Mouse (Mus musculus) midbrain, embryonic 13.5 days (tissue): ENCODE results near the gene Rccd1. TPM values are rescaled to one million over a fixed set of nuclear protein-coding genes. Genes with fewer than 3 reads are reported as not detected.
A peak's percentile ranks its signal among the peaks of the same experiment; 100 is the strongest.

ENCODE experiments used
- ATAC-seq: fragments of 200-750 bp; cut with Nextera tagmentation; 2 replicates; pipeline ENCODE4 v1.8.0; 2017; ENCODE audit warnings: mild to moderate bottlenecking, moderate TSS enrichment, moderate library complexity
- H3K27ac ChIP-seq: fragments of 300-500 bp; sonication (generic); 2 replicates; pipeline ENCODE4 v1.5.1; 2015; ENCODE audit warnings: inconsistent platforms, mild to moderate bottlenecking, moderate library complexity
- H3K27me3 ChIP-seq: fragments of 300-500 bp; sonication (generic); 2 replicates; pipeline ENCODE4 v1.6.1; 2015; ENCODE audit warnings: mild to moderate bottlenecking, inconsistent platforms
- H3K36me3 ChIP-seq: fragments of 300-500 bp; sonication (generic); 2 replicates; pipeline ENCODE4 v1.6.1; 2015; ENCODE audit warnings: mild to moderate bottlenecking, inconsistent platforms
- H3K4me1 ChIP-seq: fragments of 300-500 bp; sonication (generic); replicated peaks from 2 replicates; pipeline ENCODE4 v1.6.1; 2015; ENCODE audit warnings: inconsistent platforms
- H3K4me2 ChIP-seq: fragments of 300-500 bp; sonication (generic); replicated peaks from 2 replicates; pipeline ENCODE4 v1.6.1; 2015; ENCODE audit warnings: moderate library complexity, mild to moderate bottlenecking, inconsistent platforms
- H3K4me3 ChIP-seq: fragments of 300-500 bp; sonication (generic); replicated peaks from 2 replicates; pipeline ENCODE4 v1.5.1; 2015; ENCODE audit warnings: mild to moderate bottlenecking, inconsistent platforms
- H3K9ac ChIP-seq: fragments of 300-500 bp; sonication (generic); replicated peaks from 2 replicates; pipeline ENCODE4 v1.6.1; 2015; ENCODE audit warnings: mild to moderate bottlenecking, inconsistent platforms
- H3K9me3 ChIP-seq: fragments of 300-500 bp; sonication (generic); 2 replicates; pipeline ENCODE4 v1.6.1; 2016; ENCODE audit warnings: mild to moderate bottlenecking, inconsistent platforms
- WGBS: fragments of 180-500 bp; shearing (Covaris S2); methylation state at CpG from one replicate; pipeline ENCODE4 v1.1.7; 2015; 5-methylcytosine and 5-hydroxymethylcytosine counted together
- polyA plus RNA-seq: library from polyadenylated mRNA; unstranded; fragments of >200 nt; fragmentation: Nextera tagmentation; extraction: Ambion mirVana; gene quantifications from 2 replicates; pipeline ENCODE4 v1.2.1, GENCODE M21; 2015

Rccd1 gene
- polyA plus RNA-seq, 1 experiment from 2014 or later = 13.6 TPM

- WGBS = 2% methylated on average over 23 of the region's 23 CpGs
- H3K4me1 ChIP-seq = peaks cover 31% of the 10 kb centered on the region
- no peaks in the 10 kb centered on the region for H3K27me3 ChIP-seq
- H3K4me3 ChIP-seq = peak overlapping the region; percentile 75
- ATAC-seq = no peak
- peak overlapping the region; percentile 92 for H3K4me2 ChIP-seq
- H3K9me3 ChIP-seq = peaks cover 15% of the 10 kb centered on the region
- peaks cover 54% of the 10 kb centered on the region for H3K36me3 ChIP-seq
- peak overlapping the region; percentile 92 for H3K9ac ChIP-seq
- peak overlapping the region; percentile 72 for H3K27ac ChIP-seq
Measured at GRCm38 (mm10) chr7:80269751-80270255, 54.5 kb downstream of the Rccd1 start.

- peak; percentile 96 for ATAC-seq
- Histone ChIP-seq H3K4me2 (peak within 1 kb of the TSS; percentile 92), H3K4me1 (peaks cover 31% of the 10 kb centered on the region), H3K9me3 (peaks cover 8% of the 10 kb centered on the region), H3K36me3 (peaks cover 54% of the 10 kb centered on the region), H3K27me3 (no peaks in the 10 kb centered on the region), H3K4me3 (peak within 1 kb of the TSS; percentile 75), H3K27ac (peak within 1 kb of the TSS; percentile 72), H3K9ac (peak within 1 kb of the TSS; percentile 92)
- WGBS = 5% methylated on average over 21 of the region's 21 CpGs
Measured at GRCm38 (mm10) chr7:80268897-80269750, 55.1 kb downstream of the Rccd1 start, which contains the start of gene Vps33b. Gene Vps33b (plus strand): TSS chr7:80269649.

- Histone ChIP-seq H3K4me3 (no peak overlapping the region), H3K4me2 (no peak overlapping the region), H3K4me1 (peaks cover 31% of the 10 kb centered on the region), H3K9me3 (no peaks in the 10 kb centered on the region), H3K27me3 (no peaks in the 10 kb centered on the region), H3K27ac (no peak overlapping the region), H3K9ac (no peak overlapping the region), H3K36me3 (peaks cover 46% of the 10 kb centered on the region)
- ATAC-seq = no peak
- 86% methylated on average over 1 of the region's 1 CpGs for WGBS
Measured at GRCm38 (mm10) chr7:80267764-80268163, 56.5 kb downstream of the Rccd1 start.

GRCm38 (mm10) chr7:80264606-80265005, 59.6 kb downstream of the Rccd1 start:
- Histone ChIP-seq H3K9me3 (no peaks in the 10 kb centered on the region), H3K4me3 (no peak overlapping the region), H3K27ac (no peak overlapping the region), H3K36me3 (peaks cover 36% of the 10 kb centered on the region), H3K4me1 (peaks cover 23% of the 10 kb centered on the region), H3K4me2 (no peak overlapping the region), H3K27me3 (peaks cover 5% of the 10 kb centered on the region), H3K9ac (no peak overlapping the region)
- 93% methylated on average over 12 of the region's 12 CpGs for WGBS
- ATAC-seq = no peak

GRCm38 (mm10) chr7:80261372-80261990, 62.8 kb downstream of the Rccd1 start:
- ATAC-seq = peak; percentile 75
- peaks cover 35% of the 10 kb centered on the region for H3K27me3 ChIP-seq
- H3K4me2 ChIP-seq = peak overlapping the region; percentile 78
- peak overlapping the region; percentile 73 for H3K27ac ChIP-seq
- peak overlapping the region; percentile 80 for H3K4me3 ChIP-seq
- H3K9ac ChIP-seq = peak overlapping the region; percentile 86
- under 1% methylated on average over 30 of the region's 32 CpGs for WGBS
- H3K36me3 ChIP-seq = peaks cover 29% of the 10 kb centered on the region
- H3K9me3 ChIP-seq = no peaks in the 10 kb centered on the region
- peaks cover 14% of the 10 kb centered on the region for H3K4me1 ChIP-seq

GRCm38 (mm10) chr7:80260625-80261371, 63.5 kb downstream of the Rccd1 start, which contains the start of gene Ngrn:
Gene Ngrn (plus strand): TSS chr7:80261215.
- ATAC-seq = peak; percentile 95
- 26% methylated on average over 40 of the region's 40 CpGs for WGBS

GRCm38 (mm10) chr7:80257706-80258105, 66.5 kb downstream of the Rccd1 start:
- Histone ChIP-seq H3K27me3 (peaks cover 57% of the 10 kb centered on the region), H3K4me2 (no peak overlapping the region), H3K36me3 (no peaks in the 10 kb centered on the region), H3K9me3 (no peaks in the 10 kb centered on the region), H3K27ac (no peak overlapping the region), H3K4me3 (no peak overlapping the region), H3K4me1 (peaks cover 14% of the 10 kb centered on the region), H3K9ac (no peak overlapping the region)
- no peak for ATAC-seq
- 66% methylated on average over 2 of the region's 2 CpGs for WGBS

More at GRCm38 (mm10) chr7:80260625-80261371, 63.5 kb downstream of the Rccd1 start, which contains the start of gene Ngrn:
- Histone ChIP-seq H3K9ac (peak within 1 kb of the TSS; percentile 86), H3K27me3 (peaks cover 37% of the 10 kb centered on the region), H3K9me3 (no peaks in the 10 kb centered on the region), H3K4me2 (peak within 1 kb of the TSS; percentile 78), H3K4me3 (peak within 1 kb of the TSS; percentile 80), H3K4me1 (peaks cover 14% of the 10 kb centered on the region), H3K27ac (peak within 1 kb of the TSS; percentile 73), H3K36me3 (peaks cover 22% of the 10 kb centered on the region)

- H3K4me1 ChIP-seq = peaks cover 4% of the 10 kb centered on the region; the same call in 1 of the 2 replicates
- no peak overlapping the region for H3K4me3 ChIP-seq
- ATAC-seq = no peak
- no peak overlapping the region for H3K27ac ChIP-seq
- H3K36me3 ChIP-seq = no peaks in the 10 kb centered on the region
- H3K4me2 ChIP-seq = no peak overlapping the region
- H3K27me3 ChIP-seq = peaks cover 68% of the 10 kb centered on the region
- H3K9ac ChIP-seq = no peak overlapping the region
- 78% methylated on average over 2 of the region's 2 CpGs for WGBS
- H3K9me3 ChIP-seq = no peaks in the 10 kb centered on the region
Measured at GRCm38 (mm10) chr7:80255981-80256380, 68.3 kb downstream of the Rccd1 start.

GRCm38 (mm10) chr7:80252886-80253285, 71.4 kb downstream of the Rccd1 start:
- Histone ChIP-seq H3K27me3 (peaks cover 46% of the 10 kb centered on the region), H3K9ac (no peak overlapping the region), H3K4me2 (no peak overlapping the region), H3K9me3 (no peaks in the 10 kb centered on the region), H3K4me1 (no peaks in the 10 kb centered on the region), H3K36me3 (no peaks in the 10 kb centered on the region), H3K27ac (no peak overlapping the region), H3K4me3 (no peak overlapping the region)
- ATAC-seq = no peak
- WGBS = 90% methylated on average over 11 of the region's 11 CpGs

- Histone ChIP-seq H3K4me1 (no peaks in the 10 kb centered on the region), H3K9ac (no peak overlapping the region), H3K27me3 (peaks cover 43% of the 10 kb centered on the region), H3K4me2 (no peak overlapping the region), H3K27ac (no peak overlapping the region), H3K9me3 (no peaks in the 10 kb centered on the region), H3K36me3 (no peaks in the 10 kb centered on the region), H3K4me3 (no peak overlapping the region)
- WGBS = 78% methylated on average over 7 of the region's 7 CpGs
- no peak for ATAC-seq
Measured at GRCm38 (mm10) chr7:80252437-80252836, 71.8 kb downstream of the Rccd1 start.

GRCm38 (mm10) chr7:80246859-80247258, 77.4 kb downstream of the Rccd1 start:
- Histone ChIP-seq H3K9ac (peak overlapping the region; percentile 72; the same call in 1 of the 2 replicates), H3K36me3 (no peaks in the 10 kb centered on the region), H3K4me1 (no peaks in the 10 kb centered on the region; the same call in 1 of the 2 replicates), H3K4me2 (peak overlapping the region; percentile 58), H3K9me3 (no peaks in the 10 kb centered on the region), H3K4me3 (peak overlapping the region; percentile 56), H3K27me3 (peaks cover 4% of the 10 kb centered on the region; the same call in 1 of the 2 replicates), H3K27ac (peak overlapping the region; percentile 89; the same call in 1 of the 2 replicates)
- no peak for ATAC-seq
- 73% methylated on average over 7 of the region's 7 CpGs for WGBS
